Mouse (Mus musculus) left cerebral cortex, adult 9 months (tissue): ENCODE measurements around the gene Vmn2r23.
"Not testable (repeated sequence)": the region's sequence is repeated elsewhere in the genome, so short reads cannot be mapped to it uniquely, and the experiment has no call there.

Experiments
- DNase-seq, 2 experiments: peaks; one replicate each; pipeline ENCODE4 v3.0.0; 2022; ENCODE audit warnings: low spot score in 2 of 2

Gene Vmn2r23

DNA sequence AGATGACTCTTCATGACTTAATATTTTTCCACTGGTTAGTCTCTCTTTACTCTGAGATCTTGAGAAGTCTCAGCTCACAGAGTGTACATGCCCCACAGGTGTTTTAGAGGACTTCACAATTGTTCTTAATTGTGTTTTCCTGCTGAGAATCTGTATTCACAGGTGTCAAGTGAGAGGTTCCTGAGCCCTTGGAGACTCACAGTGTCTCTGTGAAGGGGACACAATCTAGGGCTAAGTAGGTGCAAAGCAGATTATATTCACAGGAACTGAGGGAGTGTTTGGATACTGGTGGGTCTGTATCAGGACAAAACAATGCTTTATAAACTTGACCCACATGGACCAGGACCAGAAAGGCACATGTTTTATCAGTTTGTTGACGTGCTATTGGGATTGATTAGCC lies at the start of gene Vmn2r23:
TSS of gene Vmn2r23 (plus strand) at position 301 of the 400 bp plus-strand sequence.
- DNase-seq, result no peak

DNA sequence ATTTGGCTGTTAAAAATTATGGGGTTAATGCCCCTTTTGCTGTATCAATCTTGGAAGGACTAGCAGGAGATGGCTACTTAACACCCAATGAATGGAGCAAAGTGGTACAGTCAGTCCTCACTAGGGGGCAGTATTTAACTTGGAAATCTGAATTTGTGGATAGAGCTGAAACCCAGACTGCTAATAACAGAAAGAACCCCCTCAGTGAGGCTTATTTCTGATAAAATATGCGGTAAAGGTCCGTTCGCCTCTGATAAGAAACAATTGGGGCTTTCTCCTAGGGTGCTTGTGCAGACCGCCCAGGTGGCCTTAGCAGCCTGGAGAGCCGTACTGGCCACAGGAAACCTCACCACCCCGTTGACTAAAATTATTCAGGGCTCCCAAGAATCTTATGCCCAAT lies 45.4 kb upstream of the Vmn2r23 start:
- DNase-seq, result peak in 1 of 2 experiments; percentile 9

DNA sequence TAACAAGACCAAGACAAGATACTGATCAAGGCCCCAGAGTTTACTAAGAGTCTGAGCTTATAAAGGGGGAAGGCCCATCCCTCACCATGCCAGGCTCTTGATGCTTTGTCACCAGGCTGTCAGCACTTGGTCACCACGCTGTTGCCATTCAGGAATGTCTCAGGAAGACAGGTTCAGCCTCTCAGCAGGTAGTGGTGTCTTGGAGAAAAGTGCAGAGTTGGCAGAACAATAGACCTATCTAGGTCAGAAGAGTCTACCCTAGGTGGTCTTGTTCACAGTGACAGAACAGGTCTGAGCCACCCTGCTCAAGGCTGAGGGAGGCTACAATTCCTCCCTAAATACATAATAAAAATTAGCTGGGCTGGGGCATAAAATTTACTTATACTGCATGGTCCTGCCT lies 5.8 kb upstream of the Vmn2r23 start:
- not testable (repeated sequence) for DNase-seq

DNA sequence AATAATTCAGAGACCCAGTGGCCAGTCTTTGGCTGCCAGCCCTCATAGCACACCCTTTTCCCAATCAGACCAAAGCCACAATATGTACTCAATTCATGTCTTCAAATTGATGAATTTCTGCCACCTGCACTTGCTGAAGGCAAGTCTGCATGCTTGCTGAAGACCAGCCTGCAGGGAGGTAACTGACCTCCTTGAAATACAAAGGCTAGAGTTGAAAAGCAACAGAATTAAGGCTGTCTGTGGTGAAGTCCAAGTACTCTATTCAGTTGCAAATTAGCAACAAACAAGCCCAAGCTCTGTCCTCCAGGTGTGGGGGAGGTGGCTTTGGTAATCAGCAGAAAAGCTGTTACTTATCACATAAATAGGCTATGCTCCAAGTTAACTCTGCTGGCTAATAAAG lies 5.3 kb upstream of the Vmn2r23 start:
- DNase-seq, result no peak

DNA sequence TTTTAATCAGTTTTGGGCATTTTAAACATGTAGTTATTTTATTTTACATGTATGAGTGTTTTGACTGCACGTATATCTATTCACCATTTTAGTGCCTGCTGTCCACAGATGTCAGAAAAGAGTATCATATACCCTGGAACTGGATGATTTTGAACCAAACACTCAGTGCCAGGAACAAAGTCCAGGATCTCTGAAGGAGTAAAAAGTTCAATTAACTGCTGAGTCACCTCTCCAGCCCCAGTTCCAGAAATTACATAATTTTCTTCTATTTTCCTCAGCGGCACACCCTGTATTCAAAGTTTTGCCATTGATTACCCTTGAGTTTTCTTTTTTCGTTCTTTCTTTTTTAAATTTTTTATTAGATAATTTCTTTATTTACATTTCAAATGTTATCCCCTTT lies 67.6 kb downstream of the Vmn2r23 start:
- no peak for DNase-seq

DNA sequence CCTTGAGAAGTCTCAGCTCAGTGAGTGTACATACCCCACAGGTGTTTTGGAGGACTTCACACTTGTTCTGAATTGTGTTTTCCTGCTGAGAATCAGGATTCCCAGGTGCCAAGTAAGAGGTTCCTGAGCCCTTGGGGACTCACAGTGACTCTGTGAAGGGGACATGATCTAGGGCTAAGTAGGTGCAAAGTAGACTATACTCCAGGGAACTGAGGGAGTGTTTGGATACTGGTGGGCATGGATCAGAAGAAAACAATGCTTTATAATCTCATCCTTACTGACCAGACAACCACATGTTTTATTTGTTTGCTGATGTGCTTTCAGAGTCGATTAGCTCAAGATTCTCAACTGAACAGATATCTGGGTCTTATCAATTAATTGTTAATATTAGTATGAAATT lies 76.1 kb downstream of the Vmn2r23 start, which contains the start of gene Vmn2r24:
TSS of gene Vmn2r24 (plus strand) at position 301 of the 400 bp plus-strand sequence.
- no peak for DNase-seq

DNA sequence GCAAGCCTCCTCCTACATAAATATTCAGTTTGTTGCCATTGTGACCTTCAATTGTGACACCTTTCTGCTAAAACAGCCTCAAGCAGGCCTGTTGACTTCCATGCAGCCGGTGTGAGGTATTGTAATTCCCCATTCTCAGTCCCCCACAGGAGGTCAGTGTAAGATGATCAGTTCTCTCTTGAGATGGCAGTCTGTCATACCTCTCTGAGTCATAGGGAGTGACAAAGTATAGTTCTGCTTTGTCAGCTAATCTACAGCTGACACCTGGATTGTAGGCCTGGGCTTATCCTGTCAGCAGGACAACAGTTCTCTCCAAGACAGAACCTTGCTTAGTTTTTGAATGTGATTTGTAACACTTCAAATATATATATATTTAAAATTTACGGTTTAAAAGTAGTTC lies 82.4 kb downstream of the Vmn2r23 start:
- no peak for DNase-seq

DNA sequence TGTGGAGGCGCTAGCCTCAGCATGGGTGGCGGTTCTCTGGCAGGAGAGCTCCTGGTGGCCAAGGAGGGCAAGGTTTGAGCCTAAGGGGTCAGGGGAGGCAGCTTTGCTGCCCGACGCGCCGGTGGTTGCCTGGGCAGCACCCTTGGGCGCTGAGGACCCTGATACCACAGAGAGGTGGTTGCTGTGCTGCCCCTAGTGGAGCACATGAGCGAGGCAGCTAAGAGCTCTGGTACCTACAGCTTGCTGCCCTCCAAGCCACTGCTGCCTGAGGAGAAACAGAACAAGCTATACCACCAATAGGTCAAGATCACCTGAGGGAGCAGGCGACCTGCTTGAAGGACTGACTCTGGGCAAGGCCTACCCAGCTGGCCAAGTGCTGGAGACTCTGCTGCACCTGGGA lies 91.3 kb downstream of the Vmn2r23 start:
- DNase-seq, result no peak
